Mouse (Mus musculus) neutrophil, adult 5-6 weeks (primary cell): ENCODE measurements around the gene Zfp809. TPM values are rescaled to one million over a fixed set of nuclear protein-coding genes. Genes with fewer than 3 reads are reported as not detected.
A peak's percentile ranks its signal among the peaks of the same experiment; 100 is the strongest.
"Not testable (repeated sequence)": the region's sequence is repeated elsewhere in the genome, so short reads cannot be mapped to it uniquely, and the experiment has no call there.

Experiments
- ATAC-seq: fragments of 151-379, 151-347 bp; 2 replicates; pipeline ENCODE4 v1.8.0; 2017; ENCODE audit warnings: mild to moderate bottlenecking, moderate TSS enrichment; ENCODE audit not compliant: insufficient number of reproducible peaks, poor library complexity, low FRiP score, severe bottlenecking; ENCODE audit errors: extremely low read depth
- total RNA-seq: library from RNA; stranded (forward); fragments of 200-1000 nt; gene quantifications from 2 replicates; pipeline ENCODE4 v1.2.3, GENCODE M21; 2017

Zfp809 gene
- total RNA-seq: 49.2 and 51.3 TPM in 2 replicates

DNA sequence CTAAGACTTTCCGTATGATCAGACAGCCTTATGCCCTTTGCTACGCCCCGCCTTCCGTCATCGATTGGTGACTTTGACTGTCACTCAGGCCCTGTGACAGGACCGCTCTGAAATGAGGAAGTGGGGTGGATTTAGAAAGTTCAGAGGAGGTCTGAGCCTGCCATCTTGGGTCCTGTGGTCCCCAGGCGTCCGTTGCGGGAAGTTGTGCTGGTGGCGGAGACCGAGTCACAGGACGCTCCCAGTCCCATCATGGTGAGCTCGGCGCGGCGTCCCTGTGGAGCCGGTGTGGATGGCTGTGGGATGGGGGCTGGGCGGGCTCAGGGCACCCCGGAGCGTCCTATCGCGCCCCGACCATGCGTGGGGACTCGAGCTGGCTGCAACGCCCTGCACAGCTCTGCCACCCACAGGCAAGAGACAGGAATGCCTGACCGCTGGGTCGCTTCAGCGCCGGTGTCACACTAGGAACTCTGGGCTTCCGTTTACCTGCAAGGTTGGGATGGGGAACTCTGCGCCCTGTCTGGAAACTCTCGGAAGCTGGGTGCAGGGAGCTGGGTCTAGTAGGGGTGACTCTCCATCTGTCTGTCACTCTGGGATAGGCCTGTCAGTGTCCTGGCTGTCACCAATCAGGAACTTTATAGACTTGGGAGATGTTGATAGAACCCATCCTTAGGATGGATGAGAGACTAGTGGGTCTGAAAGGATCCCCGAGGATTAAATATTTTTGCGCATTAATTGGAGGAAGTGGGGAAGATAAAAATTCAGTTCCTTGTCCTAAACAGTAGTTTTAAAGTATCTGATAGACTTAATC, at the start of gene Zfp809:
Zfp809 (plus strand) TSS at position 134 of the 808 bp plus-strand sequence.
- ATAC-seq: peak; percentile 95

DNA sequence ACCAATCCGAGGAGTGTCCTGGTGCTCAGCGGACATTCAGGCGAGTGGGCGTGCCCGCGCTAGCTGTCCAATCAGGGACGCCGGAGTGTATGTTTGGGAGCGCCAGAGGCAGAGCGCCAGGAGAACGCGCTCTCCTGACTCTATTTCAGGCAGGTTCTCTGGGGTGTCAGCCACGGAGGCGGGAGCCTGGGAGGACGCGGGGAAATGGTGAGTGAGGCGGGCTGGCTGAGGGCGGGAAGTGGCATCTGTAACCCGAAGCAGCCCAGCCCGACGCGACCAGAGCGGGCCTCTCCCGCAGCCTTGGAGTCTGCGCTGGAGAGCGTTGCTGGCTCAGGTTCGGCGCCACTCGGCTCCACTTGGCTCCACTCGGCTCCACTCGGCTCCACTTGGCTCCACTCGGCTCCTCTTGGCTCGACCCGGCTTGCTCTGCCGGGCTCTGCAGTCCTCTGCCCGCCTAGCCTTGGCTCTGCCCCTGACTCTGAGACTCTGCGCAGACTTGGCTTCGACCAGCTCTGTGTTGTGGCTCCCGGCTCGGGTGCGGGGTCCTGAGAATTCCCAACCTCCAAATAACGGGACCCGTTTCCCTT, 37.4 kb upstream of the Zfp809 start, which contains the start of gene Zfp872:
Zfp872 (plus strand) TSS at position 66 of the 587 bp plus-strand sequence.
- no peak for ATAC-seq

DNA sequence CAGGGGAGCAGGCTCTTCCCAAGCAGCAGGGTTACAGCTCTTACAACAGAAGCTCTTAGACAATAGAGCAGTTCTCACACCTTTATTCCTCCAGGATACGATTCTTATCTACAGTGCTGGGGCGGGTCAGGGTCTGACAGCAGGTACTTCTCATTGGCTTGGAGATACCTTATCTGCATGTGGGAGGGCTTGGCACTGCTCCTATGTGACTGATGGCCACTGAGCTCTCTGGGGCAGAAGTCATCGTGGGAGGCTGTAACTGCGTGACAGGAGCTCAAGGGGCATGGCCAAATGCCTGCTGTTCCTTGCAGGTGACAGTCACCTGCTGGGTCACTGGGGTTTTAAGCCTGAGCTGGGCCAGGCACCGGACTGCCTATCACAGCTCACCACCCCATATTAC, 29.1 kb upstream of the Zfp809 start:
- no peak for ATAC-seq

DNA sequence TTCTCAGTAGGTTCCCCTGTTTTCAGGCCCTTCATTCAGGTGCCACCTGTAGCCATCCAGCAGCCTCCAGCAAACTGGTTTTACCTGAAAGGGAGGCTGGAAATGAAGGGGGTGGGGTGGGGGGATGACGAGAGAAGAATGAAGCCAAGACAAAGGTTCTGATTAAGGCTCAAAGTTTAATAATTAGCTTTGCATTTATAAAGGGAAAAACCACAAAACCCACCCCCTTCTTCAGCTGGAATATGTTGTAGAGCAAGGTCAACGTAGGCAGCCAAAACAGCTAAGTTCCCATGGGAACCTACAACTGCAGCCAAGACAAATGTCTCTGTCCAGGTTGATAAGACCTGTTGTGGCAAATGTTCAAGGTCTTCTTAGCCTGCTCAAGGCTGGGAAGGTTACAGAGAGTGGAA, 11.7 kb upstream of the Zfp809 start:
- no peak for ATAC-seq

DNA sequence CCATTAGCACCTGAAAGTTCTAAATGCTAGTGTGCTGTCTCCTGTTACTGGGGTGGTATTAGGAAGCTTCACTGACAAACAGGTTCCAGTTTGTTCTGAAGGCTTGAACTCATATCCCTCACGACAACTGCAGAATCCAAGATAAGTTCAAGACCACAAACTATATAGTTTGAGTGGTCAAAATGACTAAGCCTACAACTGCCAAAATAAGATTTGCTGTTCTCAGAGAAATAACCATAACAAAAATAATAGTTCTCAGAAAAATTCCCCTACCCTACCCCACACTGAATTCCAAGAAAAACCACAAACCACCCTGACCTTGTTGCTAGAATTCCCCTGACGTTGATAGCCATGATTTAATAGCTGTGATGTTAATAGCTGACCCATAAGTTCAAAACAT, 11.0 kb upstream of the Zfp809 start:
- no peak for ATAC-seq

DNA sequence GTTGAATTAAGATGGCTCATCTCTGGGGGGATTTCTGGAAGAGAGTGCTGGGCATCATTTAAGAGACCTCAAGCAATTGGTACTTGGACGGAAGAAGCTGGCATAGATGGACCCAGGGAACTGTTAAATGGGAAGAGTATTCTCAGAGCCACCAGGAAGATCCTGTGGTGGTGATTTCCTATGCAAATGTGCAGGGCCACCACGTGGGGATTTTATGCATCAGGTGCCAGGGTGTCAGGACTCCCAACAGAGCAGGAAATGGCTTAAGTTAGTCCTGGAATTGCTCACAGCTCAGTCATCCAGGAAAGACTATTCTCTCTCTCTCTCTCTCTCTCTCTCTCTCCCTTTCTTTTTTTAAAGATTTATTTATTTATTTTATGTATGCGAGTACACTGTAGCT, 8.8 kb upstream of the Zfp809 start:
- ATAC-seq: no peak

DNA sequence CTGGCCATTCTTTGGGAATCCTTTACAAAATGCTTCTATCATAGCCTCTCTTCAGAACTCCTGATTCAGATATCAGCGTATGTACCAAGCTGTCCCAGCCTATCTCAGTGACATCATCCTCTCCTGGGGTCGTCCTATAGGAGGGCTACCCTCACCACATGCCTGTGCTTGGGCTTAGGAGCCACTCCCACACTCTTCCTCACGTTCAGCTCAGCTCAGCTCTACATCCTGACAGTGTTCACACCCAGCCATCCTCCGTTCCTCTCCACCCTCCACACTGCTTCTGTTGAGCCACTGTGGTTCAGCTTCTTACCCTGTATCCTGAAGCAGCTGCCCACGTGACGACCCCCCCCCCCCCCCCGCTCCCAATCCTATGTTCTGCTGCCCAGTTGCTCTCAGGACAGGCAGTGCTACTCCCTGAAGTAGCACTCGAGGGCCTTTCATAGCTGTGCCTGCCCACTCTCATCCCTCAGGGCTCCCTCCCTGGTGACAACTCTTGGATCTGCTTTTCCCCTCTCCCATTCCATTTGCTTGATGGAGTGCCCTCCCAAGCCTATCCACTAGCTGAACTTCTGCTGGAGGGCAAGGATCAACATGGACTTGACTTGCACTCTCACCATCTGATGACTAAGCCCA, 7.5 kb upstream of the Zfp809 start:
- ATAC-seq: no peak

DNA sequence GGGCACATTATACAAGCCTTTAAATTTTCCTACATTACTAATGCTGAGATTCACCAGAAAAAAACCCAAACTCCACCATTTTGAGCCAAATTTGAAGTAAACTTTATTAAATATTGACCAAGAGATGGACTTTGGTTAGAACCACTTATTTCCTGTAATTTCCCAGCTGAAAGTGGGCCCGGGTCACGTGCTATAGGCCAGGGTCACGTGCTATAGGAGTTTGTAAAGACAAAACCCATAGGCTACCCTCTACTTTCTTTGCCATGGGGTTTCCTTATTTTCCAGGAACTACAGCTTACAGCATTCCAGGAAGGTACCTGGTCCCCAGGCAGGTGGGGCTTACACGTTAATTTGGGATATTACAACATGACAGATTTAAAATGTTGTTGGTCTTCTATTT, 1.4 kb upstream of the Zfp809 start:
- no peak for ATAC-seq

DNA sequence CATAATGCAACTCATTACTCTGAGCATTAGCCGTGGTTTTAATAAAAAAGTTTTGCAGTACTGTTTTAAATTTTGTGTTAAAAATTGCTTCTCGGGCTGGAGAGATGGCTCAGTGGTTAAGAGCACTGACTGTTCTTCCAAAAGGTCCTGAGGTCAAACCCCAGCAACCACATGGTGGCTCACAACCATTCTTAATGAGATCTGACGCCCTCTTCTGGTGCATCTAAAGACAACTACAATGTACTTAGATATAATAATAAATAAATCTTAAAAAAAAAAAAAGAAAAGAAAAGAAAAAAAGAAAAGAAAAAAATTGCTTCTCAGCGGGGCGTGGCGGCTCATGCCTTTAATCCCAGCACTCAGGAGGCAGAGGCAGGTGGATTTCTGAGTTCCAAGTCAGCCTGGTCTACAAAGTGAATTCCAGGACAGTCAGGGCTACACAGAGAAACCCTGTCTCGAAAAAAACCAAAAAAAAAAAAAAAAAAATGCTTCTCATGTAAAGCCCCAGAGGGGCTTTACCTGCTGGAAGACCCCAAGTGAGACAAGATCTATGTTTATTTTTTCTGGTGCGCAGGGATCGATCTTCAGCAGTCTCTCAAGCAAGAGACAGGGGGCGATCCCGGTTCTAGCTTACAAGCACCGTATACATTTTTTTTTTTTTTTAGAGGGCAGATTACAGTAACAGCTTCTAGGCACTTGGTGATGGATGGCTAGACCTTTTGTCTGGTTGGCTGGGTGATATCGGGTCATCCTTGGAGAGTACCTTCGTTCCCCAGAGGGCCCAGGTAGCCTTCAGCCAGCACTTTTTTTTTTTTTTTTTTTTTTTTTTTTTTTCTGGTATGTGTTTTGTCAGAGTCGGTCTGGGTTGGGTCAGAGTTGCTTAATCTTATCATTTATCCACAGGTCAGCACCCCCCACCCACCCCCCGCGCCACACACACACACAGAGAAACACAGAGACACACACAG, 694 bp upstream of the Zfp809 start:
- ATAC-seq: peak; percentile 42; the same call in 1 of the 2 replicates

DNA sequence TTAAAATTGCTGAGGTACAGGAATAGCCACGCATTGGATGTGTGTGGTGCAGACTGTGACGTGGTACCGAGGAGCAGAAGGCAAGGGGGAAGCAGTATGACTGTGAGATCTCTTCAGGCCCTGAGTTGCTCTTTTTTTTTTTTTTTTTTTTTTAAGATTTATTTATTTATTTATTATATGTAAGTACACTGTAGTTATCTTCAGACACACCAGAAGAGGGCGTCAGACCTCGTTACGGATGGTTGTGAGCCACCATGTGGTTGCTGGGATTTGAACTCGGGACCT, 817 bp downstream of the Zfp809 start:
- ATAC-seq: not testable (repeated sequence)

DNA sequence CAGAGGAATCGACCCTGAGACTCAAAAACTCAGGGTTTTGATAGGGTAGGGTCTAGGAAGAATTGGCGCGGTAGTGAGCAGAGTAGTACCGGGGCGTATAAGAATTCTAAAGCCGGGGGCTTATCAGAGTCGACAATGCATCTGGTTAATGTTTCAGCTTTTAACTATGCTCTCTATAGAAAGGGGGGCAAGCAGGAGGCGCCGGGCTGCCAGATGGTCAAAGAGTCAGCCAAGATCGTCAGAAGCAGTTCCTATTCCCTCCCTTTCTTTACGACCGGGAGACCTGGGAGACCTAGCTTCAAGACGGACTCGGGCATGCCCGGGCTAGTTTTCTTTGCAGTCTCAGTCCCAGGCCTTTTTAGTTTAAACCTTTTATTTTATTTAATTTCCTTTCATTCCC, 1.3 kb downstream of the Zfp809 start:
- ATAC-seq: no peak

DNA sequence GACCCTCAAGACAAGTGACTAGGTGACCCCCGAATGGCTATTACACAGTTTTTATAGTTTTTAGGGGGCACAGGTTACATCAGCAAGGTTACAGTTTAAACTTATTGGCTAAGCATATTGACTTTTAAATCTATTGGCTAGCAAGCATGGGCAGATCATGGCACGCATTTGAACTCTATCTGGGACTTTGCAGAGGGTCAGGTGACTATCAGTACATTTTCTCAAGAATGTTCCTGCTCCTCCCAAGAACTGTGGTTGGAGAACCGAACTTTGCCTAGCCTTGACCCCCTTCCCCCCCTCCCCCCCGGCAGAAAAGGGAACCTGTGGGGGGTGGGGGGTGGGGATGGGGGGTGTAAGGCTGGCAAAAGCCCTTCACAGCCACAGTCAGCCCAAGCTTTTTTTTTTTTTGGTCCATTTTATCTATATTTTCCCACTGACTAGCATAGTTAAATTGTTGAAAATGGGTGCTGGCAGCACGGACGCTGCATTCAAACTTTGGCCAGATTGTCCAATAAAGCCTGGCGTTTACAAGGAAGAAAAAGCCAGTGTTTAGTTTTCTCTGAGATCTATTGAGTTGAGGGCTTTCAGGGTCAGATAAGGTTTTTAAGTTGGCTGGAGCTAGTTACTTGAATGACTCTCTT, 4.0 kb downstream of the Zfp809 start:
- no peak for ATAC-seq

DNA sequence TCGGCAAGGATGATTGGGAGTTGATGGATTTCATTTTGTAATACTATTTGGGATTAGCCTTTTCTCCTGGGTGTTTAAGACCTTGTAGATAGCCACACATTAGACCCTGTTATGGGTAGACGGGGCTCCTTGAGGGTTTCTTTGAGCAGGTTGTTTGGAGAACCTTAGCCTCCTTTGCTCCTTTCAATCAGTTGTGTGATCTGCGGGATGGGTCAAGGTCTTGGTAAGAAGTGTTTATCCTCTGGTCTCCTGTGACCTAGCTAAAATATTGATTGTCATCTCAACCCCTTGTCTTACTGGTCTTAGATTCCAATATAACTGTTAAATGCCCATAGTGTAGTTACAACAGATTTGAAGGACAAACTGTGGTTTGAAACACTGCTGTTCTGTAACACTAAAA, 4.5 kb downstream of the Zfp809 start:
- no peak for ATAC-seq

DNA sequence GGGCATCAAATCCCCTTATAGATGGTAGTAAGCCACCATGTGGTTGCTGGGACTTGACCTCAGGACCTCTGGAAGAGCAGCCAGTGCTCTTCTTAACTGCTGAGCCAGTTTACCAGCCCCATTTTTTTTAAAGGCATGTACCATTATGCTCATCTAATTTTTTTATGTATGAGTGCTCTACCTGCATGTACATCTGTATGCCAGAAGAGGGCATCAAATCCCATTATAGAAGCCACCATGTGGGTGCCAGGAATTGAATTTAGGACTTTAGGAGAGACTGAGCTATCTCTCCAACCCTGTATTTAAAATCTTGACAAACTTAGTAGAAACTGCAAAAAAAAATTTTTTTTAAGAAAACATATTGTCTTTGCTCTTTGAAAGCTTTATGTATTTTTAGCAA, 5.0 kb downstream of the Zfp809 start:
- ATAC-seq: peak; percentile 33; the same call in 1 of the 2 replicates

DNA sequence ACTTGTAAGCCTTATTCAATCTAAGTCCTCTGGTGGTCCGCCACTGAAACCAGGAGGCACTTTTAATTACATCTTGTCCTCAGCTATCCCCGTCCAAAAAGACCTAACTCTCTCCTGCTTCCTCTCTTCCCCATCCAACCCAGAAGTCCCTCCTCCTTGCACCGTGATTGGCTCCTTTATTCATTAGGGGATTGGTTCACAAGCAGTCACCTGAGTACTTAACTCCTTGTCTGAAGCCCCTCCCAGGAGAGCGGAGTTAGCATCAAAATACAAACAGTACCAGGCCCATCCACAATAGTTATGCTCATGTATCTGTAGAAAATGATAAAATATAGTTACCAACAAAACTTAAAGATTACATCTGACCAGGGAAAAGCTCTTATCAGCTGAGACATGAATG, 14.5 kb downstream of the Zfp809 start:
- no peak for ATAC-seq

DNA sequence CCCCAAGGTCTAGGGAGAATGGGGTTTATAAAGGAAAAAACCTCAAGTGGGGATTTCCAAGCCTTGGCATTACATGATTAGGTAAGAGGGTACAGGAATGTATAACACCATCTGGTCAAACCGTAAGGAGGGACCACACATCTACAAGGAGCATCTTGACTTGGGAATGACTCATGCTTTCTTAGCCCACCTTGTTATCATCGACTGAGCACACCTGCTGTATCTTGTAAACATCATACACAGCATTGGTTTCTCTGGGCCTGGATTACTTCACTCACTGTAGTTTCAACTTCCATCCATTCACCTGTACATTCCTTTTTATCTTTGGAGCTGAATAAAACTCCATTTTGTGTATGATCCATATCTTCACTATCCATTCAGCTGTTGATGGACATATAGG, 18.7 kb downstream of the Zfp809 start:
- ATAC-seq: no peak

DNA sequence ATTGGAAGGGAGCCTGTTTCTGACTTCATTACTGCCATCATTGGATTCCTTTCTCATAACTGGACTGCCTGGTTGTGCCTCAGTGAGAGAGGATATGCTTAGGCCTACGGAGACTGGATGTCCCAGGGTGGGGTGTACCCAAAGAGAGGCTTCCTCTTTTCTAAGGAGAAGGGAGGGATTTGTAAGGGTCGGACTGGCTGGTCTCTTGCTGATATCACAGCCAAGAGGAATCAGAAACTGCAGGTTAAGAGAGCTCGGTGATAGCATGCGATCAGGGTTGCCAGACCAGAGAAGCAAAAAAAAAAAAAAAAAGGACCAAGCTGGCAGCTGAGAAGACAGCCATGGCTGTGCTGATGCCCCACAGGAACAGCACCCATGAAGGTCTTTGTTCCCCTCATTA, 31.1 kb downstream of the Zfp809 start:
- no peak for ATAC-seq

DNA sequence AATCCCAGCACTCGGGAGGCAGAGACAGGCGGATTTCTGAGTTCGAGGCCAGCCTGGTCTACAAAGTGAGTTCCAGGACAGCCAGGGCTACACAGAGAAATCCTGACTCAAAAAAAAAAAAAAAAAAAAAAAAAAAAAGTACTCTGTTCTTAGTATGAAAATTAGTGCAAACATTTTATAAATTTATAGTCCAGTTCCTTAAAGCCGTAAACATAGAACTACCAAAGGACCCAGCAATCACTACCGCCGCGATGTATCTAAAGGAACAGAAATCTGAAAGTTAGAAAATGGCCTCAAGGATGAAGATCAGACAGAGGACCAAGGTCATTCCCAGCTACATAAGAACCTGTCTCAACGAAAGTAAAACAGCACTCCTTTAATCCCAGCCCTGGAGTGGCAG, 33.3 kb downstream of the Zfp809 start:
- no peak for ATAC-seq
